Mouse (Mus musculus) thymus, postnatal 25 days (tissue): ENCODE results near the gene Hdac2.
A peak's percentile ranks its signal among the peaks of the same experiment; 100 is the strongest.

Source experiments
- DNase-seq: peaks from one replicate; pipeline ENCODE4 v3.0.0; 2022

The Hdac2 gene

GRCm38 (mm10) chr10:36974086-36974675 lies at the start of gene Hdac2:
Gene Hdac2, plus strand, starts transcription at chr10:36974544.
- peak; percentile 88 for DNase-seq

GRCm38 (mm10) chr10:36928212-36928611 lies 46.1 kb upstream of the Hdac2 start:
- no peak for DNase-seq

- no peak for DNase-seq
These were observed 38.5 kb upstream of the Hdac2 start for GRCm38 (mm10) chr10:36935863-36936262.

- no peak for DNase-seq
These were observed 38.1 kb upstream of the Hdac2 start for GRCm38 (mm10) chr10:36936271-36936670.

- DNase-seq: no peak
These were observed 22.6 kb upstream of the Hdac2 start for GRCm38 (mm10) chr10:36951742-36952141.

- no peak for DNase-seq
These were observed 21.7 kb upstream of the Hdac2 start for GRCm38 (mm10) chr10:36952622-36953021.

GRCm38 (mm10) chr10:36959563-36960110 lies 14.7 kb upstream of the Hdac2 start:
- no peak for DNase-seq

- DNase-seq: no peak
These were observed 9.9 kb upstream of the Hdac2 start for GRCm38 (mm10) chr10:36964406-36964805.

- DNase-seq: peak; percentile 79
These were observed 554 bp downstream of the Hdac2 start for GRCm38 (mm10) chr10:36974676-36975520.

GRCm38 (mm10) chr10:36981866-36982265 lies 7.5 kb downstream of the Hdac2 start:
- DNase-seq: no peak

- DNase-seq: no peak
These were observed 17.8 kb downstream of the Hdac2 start for GRCm38 (mm10) chr10:36992149-36992548.

- DNase-seq: no peak
These were observed 26.5 kb downstream of the Hdac2 start for GRCm38 (mm10) chr10:37000839-37001238.

- peak; percentile 70 for DNase-seq
These were observed 40.1 kb downstream of the Hdac2 start for GRCm38 (mm10) chr10:37014274-37015107.

- DNase-seq: no peak
These were observed 41.4 kb downstream of the Hdac2 start for GRCm38 (mm10) chr10:37015729-37016128.

- DNase-seq: no peak
These were observed 41.9 kb downstream of the Hdac2 start for GRCm38 (mm10) chr10:37016200-37016599.

GRCm38 (mm10) chr10:37024301-37024700 lies 50.0 kb downstream of the Hdac2 start:
- no peak for DNase-seq

GRCm38 (mm10) chr10:37028651-37029050 lies 54.3 kb downstream of the Hdac2 start:
- DNase-seq: no peak

- DNase-seq: no peak
These were observed 60.8 kb downstream of the Hdac2 start for GRCm38 (mm10) chr10:37035090-37035497.

- no peak for DNase-seq
These were observed 73.3 kb downstream of the Hdac2 start for GRCm38 (mm10) chr10:37047661-37048098.
